Mouse (Mus musculus): ENCODE results near the gene Slc30a5.

DNA sequence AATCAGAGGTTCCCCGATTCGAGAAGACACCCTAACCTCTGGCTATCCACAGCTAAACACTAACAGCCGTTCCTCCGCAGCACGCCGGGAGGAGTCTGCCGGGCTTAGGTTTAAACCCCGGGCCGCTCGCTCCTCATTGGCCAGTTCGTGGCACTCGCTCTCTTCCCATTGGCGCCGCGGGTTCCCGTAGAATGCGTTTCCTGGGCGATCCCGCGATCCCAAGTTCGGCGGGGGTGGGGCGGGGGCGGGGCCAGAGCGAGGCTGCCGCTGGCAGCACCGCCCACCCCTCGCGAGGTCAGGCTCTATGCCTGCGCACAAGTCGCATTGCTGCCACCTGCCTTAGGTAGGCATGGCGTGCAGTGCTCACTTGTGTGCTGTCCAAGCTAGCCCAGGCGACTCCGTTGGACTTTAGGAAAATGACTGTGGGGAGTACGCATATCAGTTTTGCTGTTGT lies 46.8 kb downstream of the Slc30a5 start, which contains the start of gene Ccnb1:
- peak; percentile 96 for TF ChIP-seq POLR2A (IDR thresholded peaks at IDR 0.05; ENCODE audit: low read depth, low read length)
- peak; percentile 67; the same call in 1 of the 2 replicates for TF ChIP-seq CTCF (IDR thresholded peaks at IDR 0.05; ENCODE audit: borderline replicate concordance, insufficient read depth, low read length)
